Mouse (Mus musculus): Measurements from ENCODE around the gene G6pc3. TPM values are rescaled to one million over a fixed set of nuclear protein-coding genes. Genes with fewer than 3 reads are reported as not detected.

G6pc3 gene
- total RNA-seq, 1 experiment from 2014 or later, result 14.7 TPM

- ATAC-seq (ENCODE audit: extremely low read depth, insufficient number of reproducible peaks, low FRiP score, poor library complexity, severe bottlenecking), result no peak
These were observed 39.3 kb downstream of the G6pc3 start for GRCm38 (mm10) chr11:102228646-102229268.

GRCm38 (mm10) chr11:102229331-102229953 lies 40.0 kb downstream of the G6pc3 start:
- ATAC-seq (ENCODE audit: extremely low read depth, insufficient number of reproducible peaks, low FRiP score, poor library complexity, severe bottlenecking), result no peak

DNA sequence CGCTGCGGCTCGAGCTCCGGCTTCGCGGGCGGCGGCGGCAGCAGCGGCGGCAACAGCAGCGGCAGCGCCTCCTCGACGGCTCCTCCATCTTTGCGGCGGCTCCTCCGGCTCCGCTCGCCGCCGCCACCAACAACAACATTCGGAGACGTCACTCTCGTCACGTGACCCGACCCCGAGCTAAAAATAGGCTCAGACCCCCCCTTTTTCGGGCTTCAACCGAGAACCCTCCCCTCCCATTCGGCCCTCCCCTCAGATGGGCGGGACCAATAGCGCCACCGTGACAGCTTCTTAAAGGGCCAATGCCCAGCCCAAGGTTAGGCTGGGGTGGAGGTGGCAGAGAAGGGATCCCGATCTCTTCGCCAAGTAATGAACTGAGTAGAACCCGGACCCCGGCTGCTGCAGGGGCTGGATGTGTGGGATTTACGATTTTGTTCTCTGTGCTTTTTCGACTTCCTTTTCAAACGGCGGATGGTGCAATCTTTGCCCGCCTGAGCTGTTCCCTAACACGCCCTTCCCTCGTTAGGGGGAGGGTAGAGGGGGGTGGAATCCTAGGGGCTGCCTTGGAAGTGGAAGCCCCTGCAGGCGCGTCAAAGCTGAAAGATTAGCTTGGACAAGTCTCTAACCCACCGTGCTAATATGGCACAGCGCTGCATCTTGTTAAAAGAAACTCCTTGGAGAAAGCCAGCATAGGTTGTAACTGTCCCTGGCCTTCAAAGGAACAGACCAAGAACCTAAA lies 40.8 kb downstream of the G6pc3 start, which contains the start of gene Hdac5:
Gene Hdac5, minus strand, starts transcription at position 161 of the 736 bp plus-strand sequence.
- peak; percentile 94 for ATAC-seq (ENCODE audit: extremely low read depth, insufficient number of reproducible peaks, low FRiP score, poor library complexity, severe bottlenecking)

GRCm38 (mm10) chr11:102236022-102236421 lies 46.6 kb downstream of the G6pc3 start:
- no peak for ATAC-seq (ENCODE audit: extremely low read depth, insufficient number of reproducible peaks, low FRiP score, poor library complexity, severe bottlenecking)

GRCm38 (mm10) chr11:102240636-102241035 lies 51.2 kb downstream of the G6pc3 start:
- no peak for ATAC-seq (ENCODE audit: extremely low read depth, insufficient number of reproducible peaks, low FRiP score, poor library complexity, severe bottlenecking)

- no peak for ATAC-seq (ENCODE audit: extremely low read depth, insufficient number of reproducible peaks, low FRiP score, poor library complexity, severe bottlenecking)
These were observed 51.8 kb downstream of the G6pc3 start for GRCm38 (mm10) chr11:102241246-102241645.

GRCm38 (mm10) chr11:102241874-102242273 lies 52.5 kb downstream of the G6pc3 start:
- ATAC-seq (ENCODE audit: extremely low read depth, insufficient number of reproducible peaks, low FRiP score, poor library complexity, severe bottlenecking), result no peak

Other genes starting within 250 kb of the G6pc3 start
- gene Sost, start 222.6 kb upstream of the G6pc3 start, total RNA-seq (2017), result not detected in 2 replicates
- gene Cfap97d1, start 205.3 kb upstream of the G6pc3 start, total RNA-seq (2017), result not detected in 2 replicates
- gene Dusp3, start 202.6 kb upstream of the G6pc3 start, total RNA-seq (2017), result 9.5 and 12.0 TPM in 2 replicates
- not detected in 2 replicates for gene Mpp3, start 161.2 kb upstream of the G6pc3 start, total RNA-seq (2017)
- gene Cd300lg, start 148.1 kb upstream of the G6pc3 start, total RNA-seq (2017), result 0.58 and 2.0 TPM in 2 replicates
- not detected in 2 replicates for gene Mpp2, start 101.1 kb upstream of the G6pc3 start, total RNA-seq (2017)
- not detected in 2 replicates for gene Ppy, start 88.3 kb upstream of the G6pc3 start, total RNA-seq (2017)
- gene Pyy, start 81.8 kb upstream of the G6pc3 start, total RNA-seq (2017), result not detected in 2 replicates
- not detected in 2 replicates for gene Nags, start 44.1 kb upstream of the G6pc3 start, total RNA-seq (2017)
- 7.2 and 13.6 TPM in 2 replicates for gene Tmem101, start 33.2 kb upstream of the G6pc3 start, total RNA-seq (2017)
- 46.8 and 56.2 TPM in 2 replicates for gene Lsm12, start 4.3 kb upstream of the G6pc3 start, total RNA-seq (2017)
- 62.9 and 64.1 TPM in 2 replicates for gene Hdac5, start 40.5 kb downstream of the G6pc3 start, total RNA-seq (2017)
- gene BC030867, start 59.3 kb downstream of the G6pc3 start, total RNA-seq (2017), result not detected in 2 replicates
- gene Asb16, start 79.1 kb downstream of the G6pc3 start, total RNA-seq (2017), result not detected in 2 replicates
- gene Tmub2, start 95.3 kb downstream of the G6pc3 start, total RNA-seq (2017), result 51.1 and 54.8 TPM in 2 replicates
- 36.7 and 44.5 TPM in 2 replicates for gene Atxn7l3, start 107.0 kb downstream of the G6pc3 start, total RNA-seq (2017)
- 169 and 195 TPM in 2 replicates for gene Ubtf, start 130.1 kb downstream of the G6pc3 start, total RNA-seq (2017)
- gene Slc4a1, start 176.6 kb downstream of the G6pc3 start, total RNA-seq (2017), result 12.0 and 14.8 TPM in 2 replicates
- 0.74 and 1.0 TPM in 2 replicates for gene Rundc3a, start 203.8 kb downstream of the G6pc3 start, total RNA-seq (2017)
- gene Slc25a39, start 218.3 kb downstream of the G6pc3 start, total RNA-seq (2017), result 31.0 and 36.2 TPM in 2 replicates
- 44.9 and 45.2 TPM in 2 replicates for gene Grn, start 240.7 kb downstream of the G6pc3 start, total RNA-seq (2017)